Mouse (Mus musculus) liver, embryonic 13.5 days (tissue): ENCODE measurements at regions not wholly inside any gene's neighbourhood (a gene's known extent, or its start where the extent isn't known, plus 50 kb on each side); places are given as distances from the start of the nearest gene placed in this dataset.

Experiments used
- ATAC-seq: fragments of 200-750 bp; cut with Nextera tagmentation; 2 replicates; pipeline ENCODE4 v1.8.0; 2017; ENCODE audit warnings: low read depth, mild to moderate bottlenecking, moderate number of reproducible peaks, moderate library complexity
- DNase-seq: peaks from one replicate; pipeline ENCODE4 v3.0.0; 2022
- H3K27ac ChIP-seq: fragments of 300-500 bp; sonication (generic); 2 replicates; pipeline ENCODE4 v1.5.1; 2015; ENCODE audit warnings: moderate library complexity, mild to moderate bottlenecking, inconsistent platforms
- H3K27me3 ChIP-seq: fragments of 300-500 bp; sonication (generic); 2 replicates; pipeline ENCODE4 v1.6.1; 2015; ENCODE audit warnings: mild to moderate bottlenecking, inconsistent platforms
- H3K36me3 ChIP-seq: fragments of 300-500 bp; sonication (generic); 2 replicates; pipeline ENCODE4 v1.6.1; 2015; ENCODE audit warnings: mild to moderate bottlenecking, inconsistent platforms
- H3K4me1 ChIP-seq: fragments of 300-500 bp; sonication (generic); replicated peaks from 2 replicates; pipeline ENCODE4 v1.6.1; 2015; ENCODE audit warnings: inconsistent platforms
- H3K4me2 ChIP-seq: fragments of 300-500 bp; sonication (generic); 2 replicates; pipeline ENCODE4 v1.6.1; 2015; ENCODE audit warnings: inconsistent platforms, mild to moderate bottlenecking, moderate library complexity
- H3K4me3 ChIP-seq: fragments of 300-500 bp; sonication (generic); replicated peaks from 2 replicates; pipeline ENCODE4 v1.5.1; 2015; ENCODE audit warnings: mild to moderate bottlenecking, inconsistent platforms
- H3K9ac ChIP-seq: fragments of 300-500 bp; sonication (generic); 2 replicates; pipeline ENCODE4 v1.6.1; 2015; ENCODE audit warnings: mild to moderate bottlenecking, inconsistent platforms
- H3K9me3 ChIP-seq: fragments of 300-500 bp; sonication (generic); replicated peaks from 2 replicates; pipeline ENCODE4 v1.6.1; 2016; ENCODE audit warnings: inconsistent platforms
- WGBS: fragments of 180-500 bp; shearing (Covaris S2); methylation state at CpG from one replicate; pipeline ENCODE4 v1.1.7; 2015; ENCODE audit not compliant: insufficient replicate concordance; 5-methylcytosine and 5-hydroxymethylcytosine counted together

- Histone ChIP-seq H3K27ac (no peak overlapping the region), H3K27me3 (no peaks in the 10 kb centered on the region), H3K4me2 (0 out of 2 replicates have a peak overlapping the region, but pooled peaks have one; percentile 10), H3K9me3 (no peaks in the 10 kb centered on the region), H3K9ac (no peak overlapping the region), H3K4me1 (no peaks in the 10 kb centered on the region), H3K36me3 (no peaks in the 10 kb centered on the region), H3K4me3 (no peak overlapping the region)
- DNase-seq (no peak), ATAC-seq (no peak)
- WGBS = 68% methylated on average over 13 of the region's 13 CpGs
These were observed 517.6 kb downstream of the Kcnj2 start for GRCm38 (mm10) chr11:111583606-111584005.

DNA sequence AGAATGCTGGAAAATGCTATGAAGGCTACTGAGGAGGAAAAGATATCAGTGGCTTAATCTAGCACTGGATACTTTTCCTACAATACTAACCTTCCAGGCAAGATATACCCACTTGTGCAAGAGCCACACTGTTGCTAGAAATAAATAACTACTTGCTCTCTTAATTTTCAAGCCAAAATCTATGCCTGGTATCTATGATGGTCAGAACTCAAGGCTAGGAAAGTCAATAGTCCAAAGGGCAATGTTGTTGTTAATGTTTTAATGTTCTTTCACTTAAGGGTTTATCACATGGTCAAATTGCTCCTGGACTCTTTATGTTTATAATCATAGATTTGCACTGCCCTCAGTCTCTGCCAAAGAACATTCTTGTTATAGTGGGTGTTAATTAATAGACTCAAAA lies 533.5 kb downstream of the Kcnj2 start:
- Histone ChIP-seq H3K4me3 (no peak overlapping the region), H3K9ac (no peak overlapping the region), H3K9me3 (no peaks in the 10 kb centered on the region), H3K36me3 (no peaks in the 10 kb centered on the region), H3K27ac (no peak overlapping the region), H3K4me2 (no peak overlapping the region), H3K4me1 (no peaks in the 10 kb centered on the region), H3K27me3 (no peaks in the 10 kb centered on the region)
- DNase-seq = no peak
- ATAC-seq = no peak

DNA sequence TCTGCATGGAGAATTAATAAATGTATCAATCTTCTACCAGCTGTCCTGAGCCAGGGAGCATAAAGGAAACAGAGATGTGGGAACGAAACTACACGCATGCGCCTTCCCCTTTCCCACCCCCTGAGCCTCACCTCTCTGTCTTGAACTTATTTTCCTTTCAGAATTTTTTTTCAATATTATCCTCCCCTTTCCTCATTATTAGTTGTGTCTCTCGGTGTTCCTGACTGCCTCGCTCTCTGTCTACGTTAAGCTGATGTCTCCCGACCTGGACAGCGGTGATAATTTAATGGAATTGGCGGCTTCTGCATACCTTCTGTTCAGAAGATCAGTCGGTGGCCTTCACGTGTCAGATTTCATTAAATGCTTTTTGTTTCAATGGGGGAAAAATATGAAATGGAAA lies 539.2 kb downstream of the Kcnj2 start:
- 75% methylated on average over 11 of the region's 11 CpGs for WGBS
- H3K4me2 ChIP-seq = no peak overlapping the region
- no peak overlapping the region for H3K27ac ChIP-seq
- H3K9me3 ChIP-seq = no peaks in the 10 kb centered on the region
- H3K4me1 ChIP-seq = no peaks in the 10 kb centered on the region
- H3K36me3 ChIP-seq = no peaks in the 10 kb centered on the region
- DNase-seq (no peak), ATAC-seq (no peak)
- H3K9ac ChIP-seq = no peak overlapping the region
- no peaks in the 10 kb centered on the region for H3K27me3 ChIP-seq
- no peak overlapping the region for H3K4me3 ChIP-seq

DNA sequence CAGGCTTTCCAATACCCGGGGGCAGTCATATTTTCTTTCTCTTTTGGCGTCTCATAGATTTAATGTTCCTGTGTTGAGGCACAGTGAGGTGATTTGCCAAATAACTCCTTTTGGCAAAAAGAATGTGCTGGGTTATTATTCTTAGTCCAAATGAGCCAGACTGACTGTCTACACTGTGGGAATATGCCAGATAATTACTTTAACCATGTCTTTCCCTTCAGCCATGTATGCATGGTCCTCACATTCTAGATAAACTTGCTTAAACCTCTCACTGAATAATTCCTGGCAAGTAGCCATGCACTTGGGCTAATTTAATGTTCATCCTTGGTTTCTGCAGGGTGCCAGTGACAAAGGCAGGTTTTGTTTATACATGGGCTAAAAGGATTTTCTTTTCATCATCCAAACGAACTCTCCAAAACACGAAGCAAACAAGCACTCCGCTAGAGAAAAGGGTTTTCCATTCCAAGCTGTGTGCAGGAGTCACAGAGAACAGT lies 544.6 kb downstream of the Kcnj2 start:
- Histone ChIP-seq H3K4me2 (no peak overlapping the region), H3K9ac (no peak overlapping the region), H3K9me3 (no peaks in the 10 kb centered on the region), H3K27ac (no peak overlapping the region), H3K4me1 (no peaks in the 10 kb centered on the region), H3K4me3 (no peak overlapping the region), H3K27me3 (no peaks in the 10 kb centered on the region), H3K36me3 (no peaks in the 10 kb centered on the region)
- 64% methylated on average over 5 of the region's 5 CpGs for WGBS
- DNase-seq (no peak), ATAC-seq (no peak)

- no peak overlapping the region for H3K9ac ChIP-seq
- no peaks in the 10 kb centered on the region for H3K9me3 ChIP-seq
- H3K27me3 ChIP-seq = no peaks in the 10 kb centered on the region
- no peak overlapping the region for H3K27ac ChIP-seq
- H3K4me2 ChIP-seq = no peak overlapping the region
- H3K4me3 ChIP-seq = no peak overlapping the region
- ATAC-seq (no peak), DNase-seq (no peak)
- 59% methylated on average over 7 of the region's 7 CpGs for WGBS
- no peaks in the 10 kb centered on the region for H3K4me1 ChIP-seq
- H3K36me3 ChIP-seq = no peaks in the 10 kb centered on the region
These were observed 577.6 kb downstream of the Kcnj2 start for GRCm38 (mm10) chr11:111643603-111644002.

GRCm38 (mm10) chr11:111652882-111653281 lies 586.9 kb downstream of the Kcnj2 start:
- Histone ChIP-seq H3K4me1 (no peaks in the 10 kb centered on the region), H3K27me3 (no peaks in the 10 kb centered on the region), H3K9ac (no peak overlapping the region), H3K36me3 (no peaks in the 10 kb centered on the region), H3K27ac (no peak overlapping the region), H3K4me3 (no peak overlapping the region), H3K9me3 (no peaks in the 10 kb centered on the region), H3K4me2 (no peak overlapping the region)
- WGBS = 57% methylated on average over 3 of the region's 3 CpGs
- DNase-seq (no peak), ATAC-seq (no peak)

DNA sequence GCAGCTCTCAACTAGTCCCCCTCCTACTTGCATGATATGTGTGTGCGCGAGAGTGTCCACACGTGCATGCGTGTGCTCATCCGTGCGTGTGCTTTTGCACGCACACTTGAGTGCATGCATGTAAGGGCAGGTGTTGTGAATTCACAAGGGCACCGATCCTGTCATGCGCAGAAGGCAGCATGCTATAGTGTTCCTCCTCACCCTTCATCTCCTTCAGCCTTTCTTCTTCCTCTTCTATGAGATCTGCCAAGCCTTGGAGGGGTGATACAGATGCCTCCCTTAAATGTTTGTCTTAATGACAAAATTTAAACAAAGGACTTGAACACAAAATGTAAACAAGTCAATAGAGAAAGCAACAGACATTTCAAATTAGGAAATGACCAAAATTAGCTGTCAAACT lies 591.8 kb downstream of the Kcnj2 start:
- H3K4me3 ChIP-seq = no peak overlapping the region
- H3K9ac ChIP-seq = no peak overlapping the region
- no peaks in the 10 kb centered on the region for H3K36me3 ChIP-seq
- H3K4me2 ChIP-seq = no peak overlapping the region
- H3K27ac ChIP-seq = no peak overlapping the region
- ATAC-seq = no peak
- DNase-seq = no peak
- peaks cover 3% of the 10 kb centered on the region; the same call in 1 of the 2 replicates for H3K4me1 ChIP-seq
- H3K9me3 ChIP-seq = no peaks in the 10 kb centered on the region
- H3K27me3 ChIP-seq = no peaks in the 10 kb centered on the region
- 91% methylated on average over 9 of the region's 9 CpGs for WGBS

- Histone ChIP-seq H3K4me3 (no peak overlapping the region), H3K36me3 (no peaks in the 10 kb centered on the region), H3K9ac (no peak overlapping the region), H3K4me2 (no peak overlapping the region), H3K9me3 (no peaks in the 10 kb centered on the region), H3K27me3 (no peaks in the 10 kb centered on the region), H3K4me1 (peaks cover 3% of the 10 kb centered on the region; the same call in 1 of the 2 replicates), H3K27ac (no peak overlapping the region)
- DNase-seq = no peak
- peak; percentile 48; the same call in 1 of the 2 replicates for ATAC-seq
- WGBS = 68% methylated on average over 15 of the region's 15 CpGs
These were observed 592.7 kb downstream of the Kcnj2 start for GRCm38 (mm10) chr11:111658362-111659309.

DNA sequence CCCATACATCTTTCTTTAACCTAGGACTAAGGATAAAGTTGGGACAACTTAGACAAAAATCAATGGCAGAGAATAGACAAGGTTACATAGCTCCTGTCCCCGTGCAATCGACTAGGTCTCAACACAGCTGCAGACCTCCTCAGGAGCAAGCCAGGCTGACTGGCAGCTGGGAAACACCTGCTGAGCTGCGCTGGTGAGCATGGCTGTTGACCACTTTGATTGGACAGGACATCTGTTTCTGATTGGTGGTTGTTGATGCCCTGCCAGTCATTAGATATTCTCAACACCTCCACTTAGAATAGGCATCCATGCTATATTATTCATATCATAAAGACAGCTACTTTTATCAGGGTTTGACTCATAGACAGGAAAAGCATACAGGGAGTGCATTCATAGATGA lies 597.3 kb downstream of the Kcnj2 start:
- WGBS = 72% methylated on average over 3 of the region's 3 CpGs
- Histone ChIP-seq H3K4me1 (peaks cover 3% of the 10 kb centered on the region; the same call in 1 of the 2 replicates), H3K9ac (no peak overlapping the region), H3K4me3 (no peak overlapping the region), H3K27me3 (no peaks in the 10 kb centered on the region), H3K27ac (no peak overlapping the region), H3K9me3 (no peaks in the 10 kb centered on the region), H3K4me2 (no peak overlapping the region), H3K36me3 (no peaks in the 10 kb centered on the region)
- DNase-seq (no peak), ATAC-seq (no peak)

- no peak for ATAC-seq
- Histone ChIP-seq H3K36me3 (no peaks in the 10 kb centered on the region), H3K4me1 (no peaks in the 10 kb centered on the region; the same call in 1 of the 2 replicates), H3K27ac (no peak overlapping the region), H3K4me3 (no peak overlapping the region), H3K9ac (no peak overlapping the region), H3K27me3 (no peaks in the 10 kb centered on the region), H3K4me2 (no peak overlapping the region), H3K9me3 (no peaks in the 10 kb centered on the region)
- WGBS = 69% methylated on average over 6 of the region's 6 CpGs
- no peak for DNase-seq
These were observed 600.4 kb downstream of the Kcnj2 start for GRCm38 (mm10) chr11:111666336-111666735.

GRCm38 (mm10) chr11:111671865-111672264 lies 605.9 kb downstream of the Kcnj2 start:
- peak; percentile 55; the same call in 1 of the 2 replicates for ATAC-seq

DNA sequence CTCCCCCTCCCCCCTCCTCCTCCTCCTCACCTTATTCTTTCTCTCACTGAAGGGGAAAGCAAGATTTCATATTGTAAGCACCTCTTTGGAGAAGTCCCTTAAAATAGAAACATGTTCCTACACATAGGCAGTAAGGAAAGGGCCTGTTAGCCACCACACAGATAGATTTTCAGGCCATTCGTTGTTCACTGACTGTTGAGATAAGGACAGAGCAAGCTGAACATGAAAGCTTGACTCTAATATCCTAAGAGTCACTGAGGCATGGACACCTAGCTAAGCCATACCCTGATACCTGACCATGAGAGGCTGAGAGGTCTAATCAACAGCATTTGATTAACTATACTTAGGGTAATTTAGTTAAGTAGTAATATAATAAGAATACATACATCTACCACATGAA lies 609.7 kb downstream of the Kcnj2 start:
- no peak overlapping the region for H3K4me3 ChIP-seq
- H3K9me3 ChIP-seq = no peaks in the 10 kb centered on the region
- no peak overlapping the region for H3K27ac ChIP-seq
- no peaks in the 10 kb centered on the region for H3K36me3 ChIP-seq
- peaks cover 7% of the 10 kb centered on the region for H3K4me1 ChIP-seq
- WGBS = 27% methylated on average over 1 of the region's 1 CpGs
- no peak overlapping the region for H3K4me2 ChIP-seq
- H3K27me3 ChIP-seq = no peaks in the 10 kb centered on the region
- ATAC-seq (peak; percentile 64), DNase-seq (no peak)
- H3K9ac ChIP-seq = no peak overlapping the region

More at GRCm38 (mm10) chr11:111671865-111672264, 605.9 kb downstream of the Kcnj2 start:
- H3K27me3 ChIP-seq = no peaks in the 10 kb centered on the region
- peaks cover 7% of the 10 kb centered on the region for H3K4me1 ChIP-seq
- H3K36me3 ChIP-seq = no peaks in the 10 kb centered on the region
- H3K4me2 ChIP-seq = no peak overlapping the region
- no peak for DNase-seq
- no peak overlapping the region for H3K9ac ChIP-seq
- WGBS = 16% methylated on average over 2 of the region's 2 CpGs
- H3K9me3 ChIP-seq = no peaks in the 10 kb centered on the region
- H3K4me3 ChIP-seq = no peak overlapping the region
- no peak overlapping the region for H3K27ac ChIP-seq
